Mouse (Mus musculus) embryonic facial prominence, embryonic 14.5 days (tissue): ENCODE measurements at regions not wholly inside any gene's neighbourhood (a gene's known extent, or its start where the extent isn't known, plus 50 kb on each side); places are given as distances from the start of the nearest gene placed in this dataset.
"Not testable (repeated sequence)": the region's sequence is repeated elsewhere in the genome, so short reads cannot be mapped to it uniquely, and the experiment has no call there.

Experiments used
- ATAC-seq: fragments of 200-750 bp; cut with Nextera tagmentation; 2 replicates; pipeline ENCODE4 v1.8.0; 2017; ENCODE audit warnings: low read depth, moderate number of reproducible peaks, moderate TSS enrichment
- DNase-seq: peaks from one replicate; pipeline ENCODE4 v3.0.0-alpha.2; 2015; ENCODE audit warnings: low spot score
- H3K27ac ChIP-seq: fragments of 300-500 bp; sonication (generic); replicated peaks from 2 replicates; pipeline ENCODE4 v1.5.1; 2014; ENCODE audit warnings: low read depth, mild to moderate bottlenecking, low read length, moderate library complexity
- H3K27me3 ChIP-seq: fragments of 300-500 bp; sonication (generic); replicated peaks from 2 replicates; pipeline ENCODE4 v1.6.1; 2014; ENCODE audit warnings: low read length; ENCODE audit not compliant: control insufficient read depth, insufficient read depth
- H3K36me3 ChIP-seq: fragments of 300-500 bp; sonication (generic); 2 replicates; pipeline ENCODE4 v1.6.1; 2014; ENCODE audit warnings: low read length, mixed read lengths; ENCODE audit not compliant: control insufficient read depth, insufficient read depth
- H3K4me1 ChIP-seq: fragments of 300-500 bp; sonication (generic); 2 replicates; pipeline ENCODE4 v1.6.1; 2014; ENCODE audit warnings: antibody characterized with exemption, low read length; ENCODE audit not compliant: control insufficient read depth, insufficient read depth
- H3K4me2 ChIP-seq: fragments of 300-500 bp; sonication (generic); 2 replicates; pipeline ENCODE4 v1.6.1; 2014; ENCODE audit warnings: low read depth, mild to moderate bottlenecking, low read length, moderate library complexity, mixed read lengths
- H3K4me3 ChIP-seq: fragments of 300-500 bp; sonication (generic); 2 replicates; pipeline ENCODE4 v1.5.1; 2014; ENCODE audit warnings: low read depth, mild to moderate bottlenecking, low read length
- H3K9ac ChIP-seq: fragments of 300-500 bp; sonication (generic); 2 replicates; pipeline ENCODE4 v1.6.1; 2014; ENCODE audit warnings: low read depth, mild to moderate bottlenecking, low read length, moderate library complexity, mixed read lengths
- H3K9me3 ChIP-seq: fragments of 300-500 bp; sonication (generic); 2 replicates; pipeline ENCODE4 v1.6.1; 2016; ENCODE audit warnings: low read length; ENCODE audit not compliant: control insufficient read depth
- WGBS: fragments of 180-500 bp; shearing (Covaris S2); extraction: QIAGEN DNeasy Blood & Tissue Kit; methylation state at CpG from one replicate; pipeline ENCODE4 v1.1.7; 2014; 5-methylcytosine and 5-hydroxymethylcytosine counted together

- H3K27ac ChIP-seq, result no peak overlapping the region
- no peaks in the 10 kb centered on the region for H3K36me3 ChIP-seq
- H3K4me3 ChIP-seq, result no peak overlapping the region
- no peaks in the 10 kb centered on the region; the same call in 1 of the 2 replicates for H3K4me1 ChIP-seq
- H3K27me3 ChIP-seq, result no peaks in the 10 kb centered on the region
- no peaks in the 10 kb centered on the region for H3K9me3 ChIP-seq
- H3K9ac ChIP-seq, result no peak overlapping the region
- ATAC-seq, result no peak
- DNase-seq, result peak; percentile 19
- H3K4me2 ChIP-seq, result no peak overlapping the region
These were observed 298.5 kb downstream of the Bmp2 start for GRCm38 (mm10) chr2:133850485-133850884.

- H3K4me3 ChIP-seq, H3K36me3 ChIP-seq, DNase-seq, H3K27me3 ChIP-seq, H3K27ac ChIP-seq, ATAC-seq, H3K9me3 ChIP-seq, H3K4me1 ChIP-seq, H3K9ac ChIP-seq, H3K4me2 ChIP-seq: not testable (repeated sequence)
- 88% methylated on average over 8 of the region's 8 CpGs for WGBS
These were observed 323.0 kb downstream of the Bmp2 start for GRCm38 (mm10) chr2:133874982-133875381.

- Histone ChIP-seq H3K27me3 (no peaks in the 10 kb centered on the region), H3K4me1 (no peaks in the 10 kb centered on the region), H3K27ac (no peak overlapping the region), H3K36me3 (no peaks in the 10 kb centered on the region), H3K9ac (no peak overlapping the region), H3K4me3 (no peak overlapping the region), H3K4me2 (no peak overlapping the region), H3K9me3 (no peaks in the 10 kb centered on the region)
- DNase-seq (peak; percentile 6), ATAC-seq (no peak)
These were observed 331.7 kb downstream of the Bmp2 start for GRCm38 (mm10) chr2:133883682-133884081.

- Histone ChIP-seq H3K4me1 (no peaks in the 10 kb centered on the region), H3K36me3 (no peaks in the 10 kb centered on the region), H3K27me3 (no peaks in the 10 kb centered on the region), H3K9ac (no peak overlapping the region), H3K4me3 (no peak overlapping the region), H3K9me3 (no peaks in the 10 kb centered on the region), H3K27ac (no peak overlapping the region), H3K4me2 (no peak overlapping the region)
- ATAC-seq, result no peak
- peak; percentile 15 for DNase-seq
- 55% methylated on average over 6 of the region's 6 CpGs for WGBS
These were observed 354.3 kb downstream of the Bmp2 start for GRCm38 (mm10) chr2:133906269-133906668.
